Mouse (Mus musculus): ENCODE measurements around the gene Aatf. TPM values are rescaled to one million over a fixed set of nuclear protein-coding genes. Genes with fewer than 3 reads are reported as not detected.

Aatf gene
- polyA plus RNA-seq, 1 experiment from 2014 or later, result 51.7 TPM

GRCm38 (mm10) chr11:84520269-84521070 is 7.1 kb upstream of the Aatf start:
- H3K4me3 ChIP-seq, result peak overlapping the region; percentile 56
- peaks cover 32% of the 10 kb centered on the region for H3K4me1 ChIP-seq (replicated peaks)
- H3K4me2 ChIP-seq, result peak overlapping the region; percentile 66
- under 1% methylated on average over 30 of the region's 31 CpGs for WGBS
- no peak for ATAC-seq (ENCODE audit: low read depth)
- H3K36me3 ChIP-seq, result peaks cover 4% of the 10 kb centered on the region; the same call in 1 of the 2 replicates
- H3K27ac ChIP-seq (replicated peaks), result peak overlapping the region; percentile 91
- no peaks in the 10 kb centered on the region for H3K9me3 ChIP-seq
- peaks cover 94% of the 10 kb centered on the region for H3K27me3 ChIP-seq
- peak overlapping the region; percentile 89 for H3K9ac ChIP-seq

- Histone ChIP-seq H3K4me1 (replicated peaks) (peaks cover 25% of the 10 kb centered on the region), H3K4me3 (peak overlapping the region; percentile 56), H3K9ac (peak overlapping the region; percentile 89), H3K27ac (replicated peaks) (peak overlapping the region; percentile 91), H3K4me2 (peak overlapping the region; percentile 66), H3K27me3 (peaks cover 94% of the 10 kb centered on the region), H3K36me3 (peaks cover 4% of the 10 kb centered on the region; the same call in 1 of the 2 replicates), H3K9me3 (no peaks in the 10 kb centered on the region)
- 3% methylated on average over 34 of the region's 34 CpGs for WGBS
- no peak for ATAC-seq (ENCODE audit: low read depth)
These were observed 6.4 kb upstream of the Aatf start for GRCm38 (mm10) chr11:84519576-84520268.

- 2% methylated on average over 12 of the region's 12 CpGs for WGBS
- Histone ChIP-seq H3K27me3 (peaks cover 94% of the 10 kb centered on the region), H3K27ac (replicated peaks) (peak overlapping the region; percentile 91), H3K9ac (peak overlapping the region; percentile 89), H3K4me3 (peak overlapping the region; percentile 56), H3K36me3 (peaks cover 4% of the 10 kb centered on the region; the same call in 1 of the 2 replicates), H3K9me3 (no peaks in the 10 kb centered on the region), H3K4me1 (replicated peaks) (peaks cover 25% of the 10 kb centered on the region), H3K4me2 (peak overlapping the region; percentile 66)
- ATAC-seq (ENCODE audit: low read depth), result no peak
These were observed 5.7 kb upstream of the Aatf start for GRCm38 (mm10) chr11:84519036-84519435.

- Histone ChIP-seq H3K9ac (peak overlapping the region; percentile 89), H3K36me3 (peaks cover 4% of the 10 kb centered on the region; the same call in 1 of the 2 replicates), H3K4me1 (replicated peaks) (peaks cover 25% of the 10 kb centered on the region), H3K4me2 (peak overlapping the region; percentile 66), H3K9me3 (no peaks in the 10 kb centered on the region), H3K27ac (replicated peaks) (peak overlapping the region; percentile 91; the same call in 1 of the 2 replicates), H3K4me3 (peak overlapping the region; percentile 56), H3K27me3 (peaks cover 86% of the 10 kb centered on the region)
- WGBS, result 24% methylated on average over 5 of the region's 5 CpGs
- ATAC-seq (ENCODE audit: low read depth), result no peak
These were observed 4.9 kb upstream of the Aatf start for GRCm38 (mm10) chr11:84518261-84518660.

- H3K27ac ChIP-seq (replicated peaks), result peak overlapping the region; percentile 56; the same call in 1 of the 2 replicates
- peaks cover 4% of the 10 kb centered on the region; the same call in 1 of the 2 replicates for H3K36me3 ChIP-seq
- no peak for ATAC-seq (ENCODE audit: low read depth)
- peak overlapping the region; percentile 76 for H3K9ac ChIP-seq
- no peaks in the 10 kb centered on the region for H3K9me3 ChIP-seq
- 11% methylated on average over 2 of the region's 2 CpGs for WGBS
- H3K27me3 ChIP-seq, result peaks cover 78% of the 10 kb centered on the region
- peaks cover 26% of the 10 kb centered on the region for H3K4me1 ChIP-seq (replicated peaks)
- peak overlapping the region; percentile 92 for H3K4me2 ChIP-seq
- peak overlapping the region; percentile 29 for H3K4me3 ChIP-seq
These were observed 4.1 kb upstream of the Aatf start for GRCm38 (mm10) chr11:84517431-84517830.

GRCm38 (mm10) chr11:84516501-84517240 is 3.3 kb upstream of the Aatf start:
- Histone ChIP-seq H3K9me3 (no peaks in the 10 kb centered on the region), H3K27ac (replicated peaks) (peak overlapping the region; percentile 94), H3K4me3 (peak overlapping the region; percentile 29), H3K27me3 (peaks cover 70% of the 10 kb centered on the region), H3K4me1 (replicated peaks) (peaks cover 34% of the 10 kb centered on the region), H3K4me2 (peak overlapping the region; percentile 92), H3K9ac (peak overlapping the region; percentile 76), H3K36me3 (peaks cover 4% of the 10 kb centered on the region; the same call in 1 of the 2 replicates)
- 5% methylated on average over 14 of the region's 14 CpGs for WGBS
- ATAC-seq (ENCODE audit: low read depth), result no peak

GRCm38 (mm10) chr11:84512031-84512430 is 1.3 kb downstream of the Aatf start:
- Histone ChIP-seq H3K9me3 (no peaks in the 10 kb centered on the region), H3K4me1 (replicated peaks) (peaks cover 29% of the 10 kb centered on the region), H3K4me2 (peak overlapping the region; percentile 92), H3K27me3 (peaks cover 28% of the 10 kb centered on the region), H3K9ac (peak overlapping the region; percentile 84), H3K4me3 (no peak overlapping the region), H3K27ac (replicated peaks) (no peak overlapping the region), H3K36me3 (peaks cover 32% of the 10 kb centered on the region)
- no peak for ATAC-seq (ENCODE audit: low read depth)
- WGBS, result 85% methylated on average over 1 of the region's 1 CpGs

- H3K4me3 ChIP-seq, result no peak overlapping the region
- no peaks in the 10 kb centered on the region; the same call in 1 of the 2 replicates for H3K9me3 ChIP-seq
- 97% methylated on average over 1 of the region's 1 CpGs for WGBS
- H3K4me1 ChIP-seq (replicated peaks), result no peaks in the 10 kb centered on the region
- no peak overlapping the region for H3K9ac ChIP-seq
- H3K4me2 ChIP-seq, result no peak overlapping the region
- peaks cover 55% of the 10 kb centered on the region for H3K36me3 ChIP-seq
- no peaks in the 10 kb centered on the region for H3K27me3 ChIP-seq
- ATAC-seq (ENCODE audit: low read depth), result no peak
- no peak overlapping the region for H3K27ac ChIP-seq (replicated peaks)
These were observed 9.0 kb downstream of the Aatf start for GRCm38 (mm10) chr11:84504296-84504695.

GRCm38 (mm10) chr11:84497944-84498343 is 15.4 kb downstream of the Aatf start:
- Histone ChIP-seq H3K27ac (replicated peaks) (no peak overlapping the region), H3K36me3 (peaks cover 30% of the 10 kb centered on the region), H3K27me3 (no peaks in the 10 kb centered on the region), H3K4me3 (no peak overlapping the region), H3K4me1 (replicated peaks) (peaks cover 13% of the 10 kb centered on the region), H3K4me2 (no peak overlapping the region), H3K9me3 (no peaks in the 10 kb centered on the region), H3K9ac (no peak overlapping the region)
- WGBS, result 68% methylated on average over 2 of the region's 2 CpGs
- no peak for ATAC-seq (ENCODE audit: low read depth)

- Histone ChIP-seq H3K27me3 (no peaks in the 10 kb centered on the region), H3K9ac (no peak overlapping the region), H3K36me3 (peaks cover 27% of the 10 kb centered on the region), H3K4me1 (replicated peaks) (peaks cover 13% of the 10 kb centered on the region), H3K4me3 (no peak overlapping the region), H3K27ac (replicated peaks) (peak overlapping the region; percentile 49; the same call in 1 of the 2 replicates), H3K9me3 (no peaks in the 10 kb centered on the region), H3K4me2 (no peak overlapping the region)
- no peak for ATAC-seq (ENCODE audit: low read depth)
These were observed 16.4 kb downstream of the Aatf start for GRCm38 (mm10) chr11:84496901-84497300.

- peak overlapping the region; percentile 33; the same call in 1 of the 2 replicates for H3K27ac ChIP-seq (replicated peaks)
- H3K9ac ChIP-seq, result no peak overlapping the region
- H3K36me3 ChIP-seq, result peaks cover 33% of the 10 kb centered on the region
- no peaks in the 10 kb centered on the region for H3K27me3 ChIP-seq
- H3K9me3 ChIP-seq, result no peaks in the 10 kb centered on the region
- H3K4me1 ChIP-seq (replicated peaks), result peaks cover 13% of the 10 kb centered on the region
- no peak for ATAC-seq (ENCODE audit: low read depth)
- no peak overlapping the region for H3K4me3 ChIP-seq
- no peak overlapping the region for H3K4me2 ChIP-seq
- 40% methylated on average over 4 of the region's 4 CpGs for WGBS
These were observed 17.5 kb downstream of the Aatf start for GRCm38 (mm10) chr11:84495774-84496173.
